Mouse (Mus musculus) G1E (cell line): Measurements from ENCODE around the gene Mest.

Experiments
- CTCF ChIP-seq: IDR thresholded peaks from 2 replicates; pipeline ENCODE4 v1.5.1; 2012; ENCODE audit warnings: low read depth, low read length, inconsistent platforms, mixed read lengths
- GATA1 ChIP-seq: IDR thresholded peaks from 2 replicates; pipeline ENCODE4 v1.6.1; 2012; ENCODE audit warnings: borderline replicate concordance, low read length, inconsistent platforms, mixed read lengths
- TAL1 ChIP-seq: conservative IDR thresholded peaks from 2 replicates; pipeline ENCODE4 v1.6.1; 2012; ENCODE audit warnings: low read depth, low read length, inconsistent platforms, mixed read lengths

GRCm38 (mm10) chr6:30737548-30738463 is 14.5 kb downstream of the Mest start:
- TF ChIP-seq GATA1 (no peak), CTCF (no peak), TAL1 (no peak)
